Mouse (Mus musculus) thymus, postnatal 0 days (tissue): ENCODE measurements at regions not wholly inside any gene's neighbourhood (a gene's known extent, or its start where the extent isn't known, plus 50 kb on each side); places are given as distances from the start of the nearest gene placed in this dataset.

Experiments
- DNase-seq: peaks from one replicate; pipeline ENCODE4 v3.0.0-alpha.2; 2015; ENCODE audit warnings: low spot score

DNA sequence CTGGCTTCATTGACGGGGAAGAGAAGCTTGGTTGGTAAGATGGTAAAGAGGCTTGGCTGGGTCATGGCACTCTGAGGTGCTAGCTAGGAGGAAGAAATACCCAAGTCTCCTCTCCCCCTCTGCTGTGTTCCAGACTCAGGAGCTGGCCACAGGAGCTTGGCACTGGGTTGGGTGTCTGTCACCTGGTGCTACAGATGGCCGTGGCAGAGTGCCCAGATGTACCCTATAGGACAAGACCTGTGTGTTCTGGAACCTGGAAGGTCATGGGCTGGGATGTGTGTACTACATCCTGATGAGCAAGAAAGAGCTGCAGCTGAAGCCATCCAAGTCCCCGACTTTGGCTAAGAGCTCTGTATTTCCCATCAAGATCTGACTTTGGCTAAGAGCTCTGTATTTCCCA lies 72.4 kb downstream of the Nupl2 start:
- DNase-seq, result no peak

- DNase-seq, result no peak
Observed at GRCm38 (mm10) chr5:24239006-24239405, 74.2 kb downstream of the Nupl2 start.

DNA sequence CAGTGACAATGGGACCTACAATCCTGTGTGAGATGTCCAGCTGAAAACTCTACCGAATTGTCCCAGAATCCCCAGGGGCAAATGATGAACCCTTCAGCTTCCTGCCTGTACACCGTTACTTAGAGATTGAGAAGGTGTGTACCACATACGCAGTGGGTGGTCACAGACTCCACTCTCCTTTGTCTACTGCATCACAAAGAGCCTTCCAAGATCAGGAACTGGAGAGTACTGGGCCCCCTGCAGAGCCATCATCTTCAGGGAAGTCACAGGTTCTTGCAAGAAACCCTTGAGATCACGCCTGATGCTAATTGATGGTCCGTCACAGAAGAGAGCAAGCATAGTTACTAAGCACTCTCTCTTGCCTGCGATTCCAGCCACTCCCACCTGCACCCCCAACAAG lies 79.4 kb downstream of the Nupl2 start:
- DNase-seq, result no peak

DNA sequence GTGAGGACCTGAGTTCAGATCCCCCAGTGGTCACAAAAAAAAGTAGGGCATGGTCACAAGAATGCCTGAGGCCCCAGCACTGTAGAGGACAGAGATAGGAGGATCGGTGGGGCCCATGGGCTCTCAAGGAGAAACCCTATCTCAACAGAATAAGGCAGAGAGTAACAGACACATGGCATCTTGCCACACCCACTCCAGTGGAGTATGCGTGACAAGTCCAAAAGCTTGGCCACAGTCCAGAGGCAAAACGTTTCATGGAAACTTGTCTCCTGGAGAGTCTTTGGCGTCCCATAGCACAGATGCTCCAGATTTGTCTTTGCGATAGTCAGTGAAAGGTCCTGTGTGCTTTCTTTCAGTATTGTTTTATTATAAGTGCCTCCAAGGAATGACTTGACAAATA lies 90.7 kb downstream of the Nupl2 start:
- DNase-seq, result no peak

- DNase-seq, result peak; percentile 65
Observed at GRCm38 (mm10) chr5:24261098-24261497, 90.3 kb downstream of the Kcnh2 start.

DNA sequence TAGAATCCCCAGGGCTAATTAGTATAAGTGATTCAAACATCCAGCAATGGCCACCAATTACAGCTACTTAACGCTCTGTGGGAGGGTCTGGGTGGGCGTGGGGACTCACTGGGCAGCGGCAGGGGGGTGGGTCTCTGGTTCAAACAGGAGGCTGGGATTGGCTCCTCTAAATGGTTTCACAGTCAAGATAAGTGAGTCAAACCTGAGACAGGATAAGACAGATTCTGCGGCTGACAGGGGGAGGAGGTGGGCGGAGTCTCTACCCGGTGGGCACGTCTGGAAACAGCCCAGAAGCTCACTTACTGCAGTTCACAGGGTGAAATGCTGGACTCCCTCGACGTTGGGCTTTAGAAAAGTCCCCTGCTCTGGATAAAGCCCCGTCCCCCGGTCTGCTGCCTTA lies 89.3 kb downstream of the Kcnh2 start:
- DNase-seq, result peak; percentile 21

GRCm38 (mm10) chr5:24264151-24264550 lies 87.3 kb downstream of the Kcnh2 start:
- no peak for DNase-seq

- no peak for DNase-seq
Observed at GRCm38 (mm10) chr5:24265431-24265830, 86.0 kb downstream of the Kcnh2 start.

GRCm38 (mm10) chr5:24266344-24267295 lies 84.8 kb downstream of the Kcnh2 start:
- peak; percentile 89 for DNase-seq
